Mouse (Mus musculus) embryonic facial prominence, embryonic 14.5 days (tissue): ENCODE results near the gene Gm6040. TPM values are rescaled to one million over a fixed set of nuclear protein-coding genes. Genes with fewer than 3 reads are reported as not detected.

Source experiments
- ATAC-seq: fragments of 200-750 bp; cut with Nextera tagmentation; 2 replicates; pipeline ENCODE4 v1.8.0; 2017; ENCODE audit warnings: low read depth, moderate number of reproducible peaks, moderate TSS enrichment
- DNase-seq: peaks from one replicate; pipeline ENCODE4 v3.0.0-alpha.2; 2015; ENCODE audit warnings: low spot score
- H3K27ac ChIP-seq: fragments of 300-500 bp; sonication (generic); replicated peaks from 2 replicates; pipeline ENCODE4 v1.5.1; 2014; ENCODE audit warnings: low read depth, mild to moderate bottlenecking, low read length, moderate library complexity
- H3K27me3 ChIP-seq: fragments of 300-500 bp; sonication (generic); replicated peaks from 2 replicates; pipeline ENCODE4 v1.6.1; 2014; ENCODE audit warnings: low read length; ENCODE audit not compliant: control insufficient read depth, insufficient read depth
- H3K36me3 ChIP-seq: fragments of 300-500 bp; sonication (generic); 2 replicates; pipeline ENCODE4 v1.6.1; 2014; ENCODE audit warnings: low read length, mixed read lengths; ENCODE audit not compliant: control insufficient read depth, insufficient read depth
- H3K4me1 ChIP-seq: fragments of 300-500 bp; sonication (generic); 2 replicates; pipeline ENCODE4 v1.6.1; 2014; ENCODE audit warnings: antibody characterized with exemption, low read length; ENCODE audit not compliant: control insufficient read depth, insufficient read depth
- H3K4me2 ChIP-seq: fragments of 300-500 bp; sonication (generic); 2 replicates; pipeline ENCODE4 v1.6.1; 2014; ENCODE audit warnings: low read depth, mild to moderate bottlenecking, low read length, moderate library complexity, mixed read lengths
- H3K4me3 ChIP-seq: fragments of 300-500 bp; sonication (generic); 2 replicates; pipeline ENCODE4 v1.5.1; 2014; ENCODE audit warnings: low read depth, mild to moderate bottlenecking, low read length
- H3K9ac ChIP-seq: fragments of 300-500 bp; sonication (generic); 2 replicates; pipeline ENCODE4 v1.6.1; 2014; ENCODE audit warnings: low read depth, mild to moderate bottlenecking, low read length, moderate library complexity, mixed read lengths
- H3K9me3 ChIP-seq: fragments of 300-500 bp; sonication (generic); 2 replicates; pipeline ENCODE4 v1.6.1; 2016; ENCODE audit warnings: low read length; ENCODE audit not compliant: control insufficient read depth
- WGBS: fragments of 180-500 bp; shearing (Covaris S2); extraction: QIAGEN DNeasy Blood & Tissue Kit; methylation state at CpG from one replicate; pipeline ENCODE4 v1.1.7; 2014; 5-methylcytosine and 5-hydroxymethylcytosine counted together
- polyA plus RNA-seq: library from polyadenylated mRNA; unstranded; fragments of >200 nt; fragmentation: Nextera tagmentation; extraction: Ambion mirVana; gene quantifications from 2 replicates; pipeline ENCODE4 v1.2.1, GENCODE M21; 2014

Gm6040 gene
- polyA plus RNA-seq, result not detected in 2 replicates

GRCm38 (mm10) chr8:20921971-20922370 is at the start of gene Gm6040:
Gene Gm6040 (minus strand): TSS chr8:20922071.
- H3K4me2 ChIP-seq, result no peak within 1 kb of the TSS
- ATAC-seq (no peak), DNase-seq (no peak)
- WGBS, result 79% methylated on average over 3 of the region's 3 CpGs
- H3K27ac ChIP-seq, result no peak within 1 kb of the TSS
- no peaks in the 10 kb centered on the region for H3K36me3 ChIP-seq
- H3K4me1 ChIP-seq, result no peaks in the 10 kb centered on the region
- H3K9ac ChIP-seq, result no peak within 1 kb of the TSS
- 0 out of 2 replicates have a peak, but pooled peaks cover 6% of the 10 kb centered on the region for H3K9me3 ChIP-seq
- no peak within 1 kb of the TSS for H3K4me3 ChIP-seq
- H3K27me3 ChIP-seq, result no peaks in the 10 kb centered on the region

GRCm38 (mm10) chr8:20964531-20964930 is 42.7 kb upstream of the Gm6040 start:
- no peak for DNase-seq
- Histone ChIP-seq H3K9ac (no peak overlapping the region), H3K4me3 (no peak overlapping the region), H3K4me1 (no peaks in the 10 kb centered on the region), H3K4me2 (no peak overlapping the region), H3K27me3 (no peaks in the 10 kb centered on the region), H3K9me3 (peaks cover 6% of the 10 kb centered on the region; the same call in 1 of the 2 replicates), H3K36me3 (no peaks in the 10 kb centered on the region), H3K27ac (no peak overlapping the region)
- 81% methylated on average over 2 of the region's 2 CpGs for WGBS
- no peak for ATAC-seq

- no peak within 1 kb of the TSS for H3K27ac ChIP-seq
- DNase-seq, result no peak
- no peak for ATAC-seq
- no peak within 1 kb of the TSS for H3K9ac ChIP-seq
- no peak within 1 kb of the TSS for H3K4me2 ChIP-seq
- H3K4me3 ChIP-seq, result no peak within 1 kb of the TSS
- H3K9me3 ChIP-seq, result peaks cover 4% of the 10 kb centered on the region
- WGBS, result 73% methylated on average over 3 of the region's 3 CpGs
- H3K4me1 ChIP-seq, result no peaks in the 10 kb centered on the region
- no peaks in the 10 kb centered on the region for H3K27me3 ChIP-seq
- H3K36me3 ChIP-seq, result no peaks in the 10 kb centered on the region
These were observed 22.7 kb upstream of the Gm6040 start, which contains the start of gene AY761185 for GRCm38 (mm10) chr8:20944610-20945009. Gene AY761185 (minus strand): TSS chr8:20944710.

GRCm38 (mm10) chr8:20912288-20912687 is 9.6 kb downstream of the Gm6040 start:
- Histone ChIP-seq H3K36me3 (no peaks in the 10 kb centered on the region), H3K4me3 (no peak overlapping the region), H3K27ac (no peak overlapping the region), H3K9ac (no peak overlapping the region), H3K4me2 (no peak overlapping the region), H3K9me3 (0 out of 2 replicates have a peak, but pooled peaks cover 13% of the 10 kb centered on the region), H3K27me3 (no peaks in the 10 kb centered on the region), H3K4me1 (no peaks in the 10 kb centered on the region)
- no peak for DNase-seq
- 82% methylated on average over 1 of the region's 1 CpGs for WGBS
- no peak for ATAC-seq

- 58% methylated on average over 2 of the region's 2 CpGs for WGBS
- ATAC-seq (no peak), DNase-seq (no peak)
- H3K4me2 ChIP-seq, result no peak overlapping the region
- H3K9ac ChIP-seq, result no peak overlapping the region
- H3K36me3 ChIP-seq, result no peaks in the 10 kb centered on the region
- H3K4me1 ChIP-seq, result no peaks in the 10 kb centered on the region
- H3K27ac ChIP-seq, result no peak overlapping the region
- H3K9me3 ChIP-seq, result 0 out of 2 replicates have a peak, but pooled peaks cover 13% of the 10 kb centered on the region
- H3K4me3 ChIP-seq, result no peak overlapping the region
- no peaks in the 10 kb centered on the region for H3K27me3 ChIP-seq
These were observed 13.6 kb downstream of the Gm6040 start for GRCm38 (mm10) chr8:20908256-20908655.

- no peaks in the 10 kb centered on the region for H3K4me1 ChIP-seq
- no peak overlapping the region for H3K4me2 ChIP-seq
- ATAC-seq, result no peak
- 87% methylated on average over 2 of the region's 2 CpGs for WGBS
- no peaks in the 10 kb centered on the region for H3K36me3 ChIP-seq
- no peak overlapping the region for H3K4me3 ChIP-seq
- no peaks in the 10 kb centered on the region for H3K27me3 ChIP-seq
- no peak overlapping the region for H3K9ac ChIP-seq
- H3K27ac ChIP-seq, result no peak overlapping the region
- H3K9me3 ChIP-seq, result 0 out of 2 replicates have a peak, but pooled peaks cover 12% of the 10 kb centered on the region
- DNase-seq, result no peak
These were observed 14.8 kb downstream of the Gm6040 start for GRCm38 (mm10) chr8:20907119-20907518.

- H3K9me3 ChIP-seq, result 0 out of 2 replicates have a peak, but pooled peaks cover 10% of the 10 kb centered on the region
- no peaks in the 10 kb centered on the region for H3K27me3 ChIP-seq
- no peak within 1 kb of the TSS for H3K4me2 ChIP-seq
- H3K4me1 ChIP-seq, result no peaks in the 10 kb centered on the region
- WGBS, result 46% methylated on average over 2 of the region's 2 CpGs
- ATAC-seq, result no peak
- no peak within 1 kb of the TSS for H3K27ac ChIP-seq
- no peaks in the 10 kb centered on the region for H3K36me3 ChIP-seq
- no peak within 1 kb of the TSS for H3K9ac ChIP-seq
- H3K4me3 ChIP-seq, result no peak within 1 kb of the TSS
- DNase-seq, result no peak
These were observed 19.3 kb downstream of the Gm6040 start, which contains the start of gene Gm15056 for GRCm38 (mm10) chr8:20902527-20902926. Gene Gm15056 (minus strand): TSS chr8:20902627.

- no peak for ATAC-seq
- H3K4me2 ChIP-seq, result no peak within 1 kb of the TSS
- H3K9me3 ChIP-seq, result peaks cover 4% of the 10 kb centered on the region
- no peak within 1 kb of the TSS for H3K4me3 ChIP-seq
- no peaks in the 10 kb centered on the region for H3K36me3 ChIP-seq
- DNase-seq, result no peak
- no peaks in the 10 kb centered on the region for H3K4me1 ChIP-seq
- no peak within 1 kb of the TSS for H3K27ac ChIP-seq
- WGBS, result 85% methylated on average over 2 of the region's 2 CpGs
- H3K9ac ChIP-seq, result no peak within 1 kb of the TSS
- H3K27me3 ChIP-seq, result no peaks in the 10 kb centered on the region
These were observed 29.5 kb downstream of the Gm6040 start, which contains the start of gene Defb33 for GRCm38 (mm10) chr8:20892369-20892768. Gene Defb33 (plus strand): TSS chr8:20892669.

GRCm38 (mm10) chr8:20874608-20875007 is 47.3 kb downstream of the Gm6040 start:
- ATAC-seq (no peak), DNase-seq (peak; percentile 51)
- Histone ChIP-seq H3K4me1 (no peaks in the 10 kb centered on the region), H3K9me3 (0 out of 2 replicates have a peak, but pooled peaks cover 8% of the 10 kb centered on the region), H3K36me3 (no peaks in the 10 kb centered on the region), H3K4me2 (no peak overlapping the region), H3K27ac (no peak overlapping the region), H3K9ac (no peak overlapping the region), H3K4me3 (no peak overlapping the region), H3K27me3 (no peaks in the 10 kb centered on the region)
- 31% methylated on average over 6 of the region's 6 CpGs for WGBS
